Mouse (Mus musculus): ENCODE results near the gene Anapc10. TPM values are rescaled to one million over a fixed set of nuclear protein-coding genes. Genes with fewer than 3 reads are reported as not detected.

The Anapc10 gene
- total RNA-seq (2023; ENCODE audit: inconsistent age): 7.0 to 10.5 TPM (median 8.7 TPM) in 4 replicates

GRCm38 (mm10) chr8:79711064-79711961 is at the start of gene Anapc10, which contains the start of gene Abce1:
TSS of gene Anapc10 (plus strand) at chr8:79711820.
TSS of gene Abce1 (minus strand) at chr8:79711740.

Other genes starting within 250 kb of the Anapc10 start
- gene Otud4, start 72.2 kb upstream of the Anapc10 start, total RNA-seq (2023; ENCODE audit: inconsistent age): 70.2 to 78.7 TPM (median 75.6 TPM) in 4 replicates
- 78.2 to 83.5 TPM (median 81.8 TPM) in 4 replicates for gene Abce1, start 80 bp upstream of the Anapc10 start, total RNA-seq (2023; ENCODE audit: inconsistent age)

Data from B cell, adult (primary cell).